Mouse (Mus musculus) MEL (cell line): ENCODE data around the gene Actr8.

Experiments used
- MAX ChIP-seq: IDR thresholded peaks from 2 replicates; pipeline ENCODE4 v1.6.1; 2011; ENCODE audit warnings: low read length, improper control_type of control experiment
- POLR2A ChIP-seq, 2 experiments: IDR thresholded peaks; 2 replicates each; pipeline ENCODE4 v1.6.1; 2011 to 2012; ENCODE audit warnings: low read length in 2 of 2, mild to moderate bottlenecking in 2 of 2, control low read depth in 1 of 2, improper control_type of control experiment in 1 of 2, low read depth in 1 of 2, moderate library complexity in 1 of 2; ENCODE audit not compliant: control insufficient read depth in 1 of 2, insufficient read depth in 1 of 2, poor library complexity in 1 of 2
- RAD21 ChIP-seq: IDR thresholded peaks from 2 replicates; pipeline ENCODE4 v1.6.1; 2011; ENCODE audit warnings: mild to moderate bottlenecking, low read depth, low read length, improper control_type of control experiment
- ZC3H11A ChIP-seq: IDR thresholded peaks from 2 replicates; pipeline ENCODE4 v1.6.1; 2012; ENCODE audit warnings: low read depth, mild to moderate bottlenecking, inconsistent platforms, low read length, improper control_type of control experiment

- TF ChIP-seq ZC3H11A (no peak), RAD21 (no peak), POLR2A (IDR thresholded peaks at IDR 0.05; ENCODE audit: control insufficient read depth in 1 of 2, insufficient read depth in 1 of 2, low read depth in 1 of 2, low read length in 2 of 2, poor library complexity in 1 of 2) (no peak), MAX (no peak)
Observed at GRCm38 (mm10) chr14:29988337-29988736, 10.2 kb downstream of the Actr8 start.
